Mouse (Mus musculus): ENCODE results near the gene Gtf3a.

DNA sequence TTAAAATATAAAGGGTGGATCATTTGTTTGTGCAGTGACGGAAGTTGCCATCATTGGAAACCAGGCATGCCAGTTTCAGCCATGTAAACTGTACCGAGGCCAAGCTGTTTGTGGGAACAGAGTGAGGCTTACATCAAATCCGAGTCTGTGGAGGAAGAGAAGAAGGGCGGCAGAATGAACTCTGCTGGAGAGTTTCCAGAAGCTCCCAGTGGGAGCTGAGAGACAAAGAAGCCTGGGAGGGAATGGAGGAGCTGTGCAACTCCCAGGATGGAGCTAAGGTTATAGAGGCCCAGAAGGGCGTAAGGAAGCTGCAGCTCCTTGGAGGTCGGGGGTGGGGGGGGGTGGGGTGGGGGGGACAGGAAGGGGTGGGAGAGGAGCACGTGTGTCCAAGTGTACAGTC, 48.1 kb upstream of the Gtf3a start:
- TF ChIP-seq POLR2A (IDR thresholded peaks at IDR 0.05; ENCODE audit: insufficient read depth, low read length) (no peak), EP300 (IDR thresholded peaks at IDR 0.05; ENCODE audit: insufficient read depth, low read depth, low read length) (no peak)
